Mouse (Mus musculus) mature B cell (primary cell): Measurements from ENCODE around the gene Gm28051.

ENCODE experiments used
- in situ Hi-C: fragments of 300-500 bp; cut with MboI; formaldehyde crosslinking; loops from 2 replicates; pipeline ENCODE4 v1.14.3; 2019

Gm28051 gene

DNA sequence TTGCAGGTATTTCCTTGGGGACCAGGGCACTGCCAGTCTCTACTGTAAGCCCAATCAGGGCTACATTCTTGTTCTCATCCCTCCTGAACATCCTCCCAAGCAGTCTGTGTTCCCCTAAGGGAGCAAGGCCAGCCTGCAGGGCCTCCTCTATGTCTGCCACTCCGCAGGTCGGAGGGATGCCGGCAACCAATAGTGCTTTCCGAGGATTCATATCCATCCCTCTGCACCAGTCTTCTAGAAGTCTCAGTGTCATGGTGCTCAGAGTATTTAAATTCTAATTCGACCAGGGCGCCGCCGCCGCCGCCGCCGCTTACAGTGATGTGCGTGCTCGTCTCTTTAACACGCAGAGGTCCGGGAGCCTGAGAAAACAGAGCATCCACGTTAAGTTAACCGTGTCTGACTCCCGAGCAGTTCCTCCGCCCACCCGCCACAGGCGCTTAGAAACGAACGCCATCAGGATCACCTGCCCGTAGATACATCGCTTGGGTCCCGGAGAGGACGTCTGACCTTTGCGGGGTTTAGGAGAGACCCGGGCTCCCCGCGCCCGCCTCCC lies 14.5 kb downstream of the Gm28051 start:
- in situ Hi-C loops, result loop anchor here (25.0 kb wide), 2 partner anchors 319 to 781 kb away; partner anchors contain the start of gene Atxn3

DNA sequence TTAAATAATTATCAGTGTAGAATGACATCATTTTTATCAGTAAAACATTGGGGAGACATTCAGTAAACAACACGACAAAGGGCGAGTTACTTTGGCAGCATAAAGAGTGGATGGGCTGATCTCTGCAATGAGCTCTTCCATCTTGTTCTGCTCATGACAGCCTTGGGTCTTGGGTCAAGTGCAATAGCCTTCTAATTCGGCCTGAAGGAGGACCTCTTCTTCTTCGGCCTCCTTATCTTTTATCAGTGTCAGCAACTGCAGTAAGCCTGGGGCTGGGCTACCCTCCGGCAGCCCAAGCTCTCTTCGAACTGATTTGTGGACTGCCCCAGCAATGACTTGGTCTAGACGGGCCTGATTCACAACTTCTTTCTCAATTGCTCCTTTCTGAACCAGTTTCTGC lies 15.5 kb downstream of the Gm28051 start:
- in situ Hi-C loops, result loop anchor here (25.0 kb wide), 2 partner anchors 320 to 780 kb away; partner anchors contain the start of gene Atxn3

DNA sequence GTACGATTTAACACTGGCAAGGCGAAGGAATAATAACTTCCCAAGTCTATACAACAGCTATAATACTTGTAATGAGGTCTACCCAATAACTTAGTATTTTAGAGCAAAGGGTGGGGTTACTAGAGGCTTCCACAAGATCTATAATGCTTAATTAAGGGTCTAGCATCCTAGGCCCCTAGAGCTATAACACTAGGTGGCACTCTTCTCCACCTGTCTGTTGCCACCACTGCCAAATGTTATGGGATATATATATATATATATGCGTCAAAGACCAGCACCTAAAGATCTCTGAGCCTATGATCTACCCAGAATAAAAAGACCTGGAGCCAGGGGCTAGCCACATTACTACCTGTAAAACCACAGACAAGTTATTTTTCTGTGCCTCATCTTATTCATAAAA lies 17.3 kb downstream of the Gm28051 start:
- in situ Hi-C loops, result loop anchor here (25.0 kb wide), 2 partner anchors 322 to 778 kb away; partner anchors contain the start of gene Atxn3

DNA sequence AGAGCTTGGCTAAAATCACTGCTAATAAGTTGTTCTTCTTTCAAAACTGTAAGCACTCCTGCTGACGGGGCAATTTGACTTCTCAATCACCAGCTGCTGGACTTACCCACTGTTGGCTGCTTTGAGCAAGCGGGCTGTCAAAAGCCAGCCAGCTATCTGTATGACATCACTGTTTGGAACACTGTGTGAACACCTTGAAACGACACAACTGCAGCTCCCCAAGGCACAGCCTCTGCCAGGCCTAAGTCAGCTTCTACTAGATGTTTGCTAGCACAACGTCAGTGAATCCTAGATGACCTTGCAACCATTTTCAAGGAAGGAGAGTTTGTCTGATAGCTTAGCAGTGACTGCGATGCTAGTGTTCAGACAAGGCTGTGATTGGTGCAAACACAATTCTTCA lies 18.5 kb downstream of the Gm28051 start:
- in situ Hi-C loops, result loop anchor here (25.0 kb wide), 2 partner anchors 323 to 777 kb away; partner anchors contain the start of gene Atxn3

DNA sequence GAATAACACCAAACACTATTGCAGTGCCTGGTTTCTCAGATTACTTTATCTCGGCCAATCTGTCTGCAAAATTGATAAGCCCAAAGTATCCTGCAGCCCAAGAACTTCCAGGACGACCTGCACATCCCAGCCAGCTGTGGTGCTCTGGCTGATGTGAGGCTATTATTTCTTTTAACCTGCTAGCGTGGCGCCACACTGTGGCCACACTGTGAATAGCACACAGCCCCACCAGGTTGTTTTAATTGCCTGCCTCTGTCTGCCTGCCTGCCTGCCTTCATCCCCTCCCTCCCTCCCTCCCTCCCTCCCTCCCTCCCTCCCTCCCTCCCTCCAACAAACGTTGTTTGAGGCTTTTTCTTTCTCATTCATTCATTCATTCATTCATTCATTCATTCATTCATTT lies 24.2 kb downstream of the Gm28051 start:
- in situ Hi-C loops, result loop anchor here (25.0 kb wide), 2 partner anchors 329 to 771 kb away; partner anchors contain the start of gene Atxn3

DNA sequence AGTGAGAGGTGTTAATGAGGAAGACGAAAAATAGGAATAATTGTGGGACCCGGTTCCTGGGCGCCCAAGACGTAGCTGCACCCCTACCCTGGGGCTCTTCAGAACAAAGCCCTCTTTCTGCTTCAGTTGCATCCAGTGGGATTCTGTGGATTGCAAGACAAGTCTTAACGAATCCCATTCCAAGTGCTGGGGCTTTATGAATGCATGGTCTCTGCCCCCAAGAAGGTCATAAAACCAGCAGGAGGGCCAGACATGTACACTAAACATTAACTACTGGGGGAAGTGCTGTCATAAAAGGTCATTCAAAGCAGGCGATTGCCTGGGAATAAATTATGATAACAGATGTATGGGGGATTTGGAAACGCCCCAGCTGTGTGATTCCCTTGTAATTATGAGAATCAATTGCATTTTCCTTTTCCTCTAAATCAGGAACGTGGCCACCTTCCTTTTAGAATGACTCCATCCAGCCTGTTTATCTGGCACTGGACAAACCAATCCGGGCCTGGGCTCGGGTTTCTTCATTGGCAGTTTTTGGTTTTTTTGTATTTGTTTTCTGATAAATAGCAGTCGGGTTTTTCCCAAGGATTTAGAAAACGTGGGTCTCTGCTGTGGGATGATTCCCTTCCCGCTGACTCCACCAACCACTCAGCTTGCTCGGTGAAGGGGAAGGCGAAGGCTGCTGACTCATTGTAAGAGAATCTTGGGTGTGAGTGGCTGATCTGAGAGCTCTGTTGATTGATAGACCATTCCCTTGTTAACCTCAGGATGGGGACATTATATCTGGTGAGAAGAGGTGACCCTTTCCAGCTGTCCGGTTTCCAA lies 26.6 kb downstream of the Gm28051 start:
- in situ Hi-C loops, result loop anchor here (25.0 kb wide), 2 partner anchors 331 to 769 kb away; partner anchors contain the start of gene Atxn3

DNA sequence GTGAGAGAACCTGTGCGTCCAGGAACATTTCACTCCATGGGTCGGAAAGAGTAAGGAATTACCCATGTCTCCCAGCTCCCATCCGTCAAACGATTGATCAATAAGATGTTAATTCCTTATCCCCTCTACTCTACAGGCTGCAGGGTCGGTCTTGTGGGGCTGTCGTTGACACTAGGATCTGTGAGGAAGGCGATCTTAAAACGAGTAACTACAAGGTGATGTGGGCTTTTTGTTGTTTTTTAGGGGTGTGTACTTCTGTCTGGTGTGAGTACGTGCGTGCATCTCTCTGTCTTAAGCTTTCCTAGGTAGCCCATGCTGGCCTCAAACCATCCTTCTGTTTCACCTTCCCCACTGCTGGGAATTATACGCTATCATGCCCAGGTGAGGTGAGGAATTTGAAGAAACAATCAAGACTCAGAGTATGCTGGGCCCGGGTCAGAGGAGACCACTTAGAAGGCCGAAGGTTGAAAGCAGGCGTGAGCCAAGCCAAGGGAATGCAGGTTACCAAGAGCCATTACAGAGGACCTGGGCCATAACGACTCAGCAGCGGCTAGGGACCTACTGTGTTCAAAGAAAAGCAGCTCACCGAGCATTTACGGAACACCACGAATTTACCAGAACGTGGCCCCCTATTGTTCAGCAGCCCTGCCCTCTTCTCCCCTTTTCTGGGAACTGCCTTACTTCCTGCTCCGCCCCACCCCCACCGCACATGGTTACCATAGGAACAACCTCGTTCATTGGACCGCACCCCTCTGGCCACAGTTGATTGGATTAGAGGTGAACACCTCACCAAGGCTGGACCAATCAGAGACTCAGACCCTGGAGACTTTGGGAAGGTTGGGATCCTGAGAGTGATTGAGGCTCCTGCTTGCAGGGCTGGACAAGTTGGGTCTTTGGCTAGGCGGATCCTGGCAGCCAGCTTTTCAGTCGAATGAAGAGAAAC lies 27.4 kb downstream of the Gm28051 start:
- in situ Hi-C loops, result loop anchor here (5.0 to 25.0 kb wide), 3 partner anchors 153 to 768 kb away; partner anchors contain the start of gene Atxn3

DNA sequence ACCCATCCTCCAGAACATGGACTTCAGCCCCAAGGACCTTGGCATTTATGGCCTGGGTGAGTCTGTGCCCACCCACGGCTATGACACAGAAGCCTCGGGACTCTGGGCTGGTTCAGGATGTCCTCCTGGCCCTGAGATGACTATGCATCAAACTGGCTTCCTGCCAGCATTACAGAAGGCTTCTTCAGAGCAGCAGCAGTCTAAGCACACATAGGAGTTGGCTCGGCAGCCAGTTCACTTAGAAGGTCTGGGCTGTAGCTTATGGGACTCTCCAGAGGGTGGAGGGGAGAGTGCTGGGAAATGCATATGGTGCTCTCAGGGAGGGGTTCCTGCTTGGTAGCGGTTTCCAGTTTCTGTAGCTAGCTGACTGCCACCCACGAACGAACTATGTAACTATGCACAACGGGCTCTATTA lies 31.8 kb downstream of the Gm28051 start:
- in situ Hi-C loops, result loop anchor here (5.0 to 25.0 kb wide), 3 partner anchors 148 to 763 kb away; partner anchors contain the start of gene Atxn3

DNA sequence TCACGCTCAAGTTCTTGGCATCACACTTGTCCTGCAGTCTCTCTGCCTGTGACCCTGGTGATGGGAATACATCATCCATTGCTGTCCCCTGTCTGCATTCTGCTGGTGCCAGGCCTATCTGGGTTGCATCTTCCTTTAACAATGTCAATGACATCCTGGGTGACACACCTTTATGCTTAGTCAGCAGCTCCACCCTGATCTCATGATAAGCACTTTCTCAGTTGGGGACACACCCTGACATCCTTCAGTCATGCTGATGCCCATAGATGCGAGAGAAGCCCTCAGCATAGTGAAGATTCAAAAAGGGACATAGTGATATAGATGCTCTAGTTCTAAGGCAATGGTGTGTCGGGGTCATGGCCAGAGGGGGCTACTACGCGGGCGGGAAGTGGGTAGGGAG lies 32.4 kb downstream of the Gm28051 start:
- in situ Hi-C loops, result loop anchor here (5.0 to 25.0 kb wide), 3 partner anchors 148 to 763 kb away; partner anchors contain the start of gene Atxn3

DNA sequence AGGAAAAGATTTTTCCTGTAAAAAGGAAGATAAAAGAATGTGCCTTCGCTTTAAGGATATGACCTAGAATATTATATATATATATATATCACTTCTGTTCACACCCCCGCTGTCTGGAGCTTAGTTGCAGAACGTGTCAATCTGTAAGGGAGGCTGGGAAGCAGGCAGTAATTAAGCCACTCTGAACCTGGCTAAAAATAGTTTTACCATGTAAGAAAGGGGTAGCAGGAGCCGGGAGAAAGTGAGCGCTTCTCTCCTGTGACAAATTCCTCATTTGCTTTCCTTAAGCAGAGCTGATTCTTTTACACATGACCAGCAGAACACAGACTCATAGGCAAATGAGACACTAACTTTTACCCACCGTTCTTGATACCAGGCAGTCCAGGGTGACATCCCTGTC lies 33.7 kb downstream of the Gm28051 start:
- in situ Hi-C loops, result no loop called here

DNA sequence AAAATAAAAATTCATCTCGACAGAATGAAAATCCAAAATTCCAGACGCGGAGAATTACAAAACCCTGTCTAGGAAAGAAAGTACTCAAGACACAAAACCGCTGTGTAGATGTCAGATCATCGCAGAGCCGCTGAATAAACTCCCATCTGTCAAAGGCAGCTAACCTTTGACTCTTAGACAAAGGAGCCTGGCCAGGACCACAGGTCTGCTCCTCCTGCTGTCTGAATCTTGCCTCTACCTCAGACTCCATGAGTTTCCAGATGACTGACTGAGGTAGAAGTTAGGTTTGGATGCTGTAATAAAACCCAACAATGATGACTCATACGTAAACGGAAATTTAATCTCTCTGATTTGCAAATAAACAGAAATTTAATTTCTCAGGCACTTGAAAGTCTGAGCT lies 34.6 kb downstream of the Gm28051 start:
- in situ Hi-C loops, result no loop called here

DNA sequence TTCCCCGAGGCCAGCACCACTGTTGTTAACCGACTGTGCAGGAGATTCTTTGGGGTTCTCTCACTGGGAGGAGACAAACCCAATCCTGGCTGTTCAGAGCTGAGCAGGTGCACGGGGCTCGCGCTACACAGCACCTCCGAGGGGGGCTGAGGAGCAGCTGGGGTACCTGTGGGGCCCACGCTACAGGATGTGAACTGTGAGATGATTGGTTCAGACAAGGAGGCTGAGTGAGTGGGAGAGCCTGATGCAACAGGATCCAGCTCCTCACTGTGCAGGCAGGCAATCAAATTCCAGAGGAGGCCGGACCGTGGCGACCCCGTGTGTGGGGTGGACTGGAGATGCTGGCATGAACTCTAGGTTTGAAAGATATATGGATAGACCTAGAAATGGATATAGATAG lies 35.1 kb downstream of the Gm28051 start:
- in situ Hi-C loops, result no loop called here

DNA sequence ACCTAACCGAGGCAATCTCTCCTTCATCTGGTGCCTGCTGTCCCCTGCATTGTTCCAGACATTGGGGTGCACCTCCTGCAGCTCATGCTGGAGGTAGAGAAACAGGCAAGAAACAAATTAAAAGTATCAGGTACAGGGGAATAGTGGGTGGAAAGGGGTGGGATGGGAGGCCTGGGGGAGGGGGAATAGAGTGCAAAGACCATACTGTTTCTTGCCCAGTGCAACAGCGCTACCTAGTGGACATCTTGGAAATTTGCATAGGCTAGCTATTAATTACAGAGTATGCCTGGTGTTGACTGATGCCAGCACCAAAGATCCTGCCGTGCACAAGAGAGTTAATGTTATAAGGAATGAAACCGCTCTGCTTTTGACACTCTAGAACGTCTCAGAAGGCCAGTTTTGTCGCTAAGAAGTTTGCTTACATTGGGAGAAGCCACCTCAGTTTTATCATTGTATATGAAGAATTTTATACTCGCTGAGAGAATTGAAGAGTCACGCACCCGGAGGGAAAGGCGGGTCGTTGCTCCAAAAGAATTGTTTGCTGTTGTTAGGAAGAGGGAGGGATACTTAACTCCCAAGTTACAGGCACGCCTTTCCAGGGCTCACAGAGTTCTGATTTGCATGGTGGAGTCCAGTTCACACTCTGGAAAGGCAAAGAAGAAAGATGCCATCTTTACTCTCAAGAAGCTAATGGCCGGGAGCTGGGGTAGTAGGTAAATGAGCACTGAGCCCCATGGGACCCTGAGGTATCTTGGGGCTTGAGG lies 37.8 kb downstream of the Gm28051 start:
- in situ Hi-C loops, result no loop called here

DNA sequence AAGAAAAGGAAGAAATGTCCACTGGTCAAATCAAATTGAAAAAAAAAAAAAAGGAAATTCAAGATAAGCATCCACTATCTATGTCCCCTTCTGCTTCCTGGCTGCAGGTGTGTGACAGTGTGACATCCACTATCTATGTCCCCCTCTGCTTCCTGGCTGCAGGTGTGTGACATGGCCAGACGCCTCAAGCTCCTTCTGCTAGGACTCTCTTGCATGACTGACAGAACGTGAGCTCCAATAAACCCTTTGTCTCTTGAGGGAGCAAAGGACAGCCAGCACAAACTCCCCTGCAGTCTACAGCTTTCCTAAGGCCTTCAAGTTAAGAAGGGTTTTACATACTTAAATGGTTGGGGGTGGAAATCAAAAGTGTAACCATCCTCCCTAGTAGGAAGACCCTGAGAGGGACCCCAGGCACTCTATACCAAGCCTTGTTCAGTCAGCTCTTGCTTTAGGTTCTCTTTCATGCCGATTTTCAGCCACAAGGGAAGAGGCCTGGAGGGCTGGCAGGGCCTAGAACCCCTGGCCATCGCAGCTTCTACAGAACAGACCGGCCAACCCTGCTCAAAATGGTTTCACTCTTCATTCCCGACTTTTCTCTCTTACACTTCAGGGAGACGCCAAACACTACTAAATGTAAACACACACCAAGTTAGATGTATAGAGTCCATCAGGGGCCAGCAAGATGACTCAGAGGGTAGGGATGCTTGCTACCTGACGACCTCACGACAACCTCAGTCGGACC lies 42.7 kb downstream of the Gm28051 start:
- in situ Hi-C loops, result no loop called here

DNA sequence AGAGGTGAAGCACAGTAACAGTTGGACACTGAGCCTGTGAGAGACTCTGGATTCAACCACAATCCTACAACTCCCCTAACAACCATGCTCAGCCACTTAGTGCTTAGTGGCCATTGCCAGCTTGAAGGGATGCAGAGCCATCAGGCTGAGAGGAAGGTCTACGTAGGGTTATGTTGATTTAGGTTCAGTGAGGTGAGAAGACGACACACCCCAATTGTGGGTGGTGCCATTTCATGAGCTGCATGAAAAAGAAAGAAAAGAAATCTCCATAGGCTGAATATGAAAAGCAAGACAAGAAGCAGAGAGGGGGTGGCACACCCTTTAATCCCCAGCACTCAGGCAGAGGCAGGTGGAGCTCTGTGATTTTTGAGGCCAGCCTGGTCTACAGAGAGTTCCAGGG lies 43.4 kb downstream of the Gm28051 start:
- in situ Hi-C loops, result no loop called here

DNA sequence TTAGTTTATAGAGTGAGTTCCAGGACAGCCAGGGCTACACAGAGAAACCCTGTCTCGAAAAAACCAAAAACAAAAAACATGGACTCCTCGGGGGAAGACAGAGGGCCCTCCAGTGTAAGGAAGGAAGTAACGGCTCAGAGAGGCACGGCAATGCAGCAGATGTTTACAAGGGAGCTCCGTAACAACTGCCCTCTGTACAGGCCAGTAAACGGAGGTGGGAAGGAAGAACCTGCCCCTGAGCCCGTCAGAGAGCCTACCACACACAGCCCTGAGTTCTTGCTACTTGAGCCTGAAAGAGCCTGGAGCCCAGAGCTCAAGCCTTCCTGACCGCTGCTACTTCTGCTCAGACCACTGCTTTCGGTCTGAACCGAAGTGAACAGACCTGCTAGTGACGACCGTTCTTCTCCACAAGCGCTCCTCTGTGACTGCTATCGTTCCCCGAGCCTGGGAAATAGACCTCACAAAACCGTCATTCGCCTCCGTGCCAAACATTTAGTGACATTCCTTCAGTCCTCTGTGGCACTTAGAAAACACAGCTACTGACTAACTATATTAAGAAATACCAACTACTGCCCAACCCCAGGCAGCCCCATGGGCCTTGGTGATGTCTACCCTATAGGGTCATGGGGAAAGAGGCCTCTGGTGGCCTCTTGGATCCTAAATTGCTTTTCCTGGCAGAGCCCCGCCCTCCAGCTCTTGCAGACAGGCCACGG lies 44.3 kb downstream of the Gm28051 start:
- in situ Hi-C loops, result no loop called here

DNA sequence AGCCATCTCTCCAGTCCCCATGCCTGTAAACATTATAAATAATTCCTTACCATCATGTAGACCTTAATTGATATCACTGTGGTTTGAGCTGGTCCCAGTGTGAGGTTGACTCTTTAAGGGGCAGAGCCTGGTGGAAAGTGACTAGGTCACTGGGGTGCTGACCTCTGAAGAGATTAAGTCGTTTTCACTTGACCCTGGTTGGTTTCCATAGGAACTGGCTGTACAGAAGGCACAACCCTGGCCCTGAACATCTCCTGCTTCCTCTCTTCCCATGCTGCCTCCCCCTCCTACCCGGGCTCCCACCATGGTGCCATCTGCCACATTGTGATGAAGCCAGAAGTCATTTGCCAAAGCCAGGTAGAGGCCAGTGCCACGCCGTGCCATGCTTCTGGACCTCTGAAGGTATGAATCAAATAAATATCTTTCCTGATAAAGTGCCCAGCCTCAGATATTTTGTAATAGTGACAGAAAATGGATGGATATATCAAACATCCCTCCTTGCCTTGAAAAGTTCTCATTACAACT lies 46.7 kb downstream of the Gm28051 start:
- in situ Hi-C loops, result no loop called here

DNA sequence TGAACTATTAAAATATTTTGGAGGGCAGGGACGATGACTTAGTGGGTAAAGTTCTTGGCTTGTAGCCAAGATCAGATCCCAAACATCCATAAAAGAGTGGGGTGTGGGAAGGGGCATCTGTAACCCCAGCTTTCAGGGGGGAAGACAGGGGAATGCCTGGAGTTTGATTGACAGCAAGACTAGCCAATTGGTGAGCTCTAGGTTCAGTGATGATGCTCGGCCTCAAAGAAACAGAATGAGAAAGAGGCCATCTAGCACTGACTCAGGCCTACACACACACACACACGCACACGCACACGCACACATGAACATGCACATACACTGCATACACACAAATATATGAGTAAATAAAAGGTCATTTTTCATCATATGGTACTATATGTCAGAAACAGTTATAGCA lies 47.7 kb downstream of the Gm28051 start:
- in situ Hi-C loops, result no loop called here

DNA sequence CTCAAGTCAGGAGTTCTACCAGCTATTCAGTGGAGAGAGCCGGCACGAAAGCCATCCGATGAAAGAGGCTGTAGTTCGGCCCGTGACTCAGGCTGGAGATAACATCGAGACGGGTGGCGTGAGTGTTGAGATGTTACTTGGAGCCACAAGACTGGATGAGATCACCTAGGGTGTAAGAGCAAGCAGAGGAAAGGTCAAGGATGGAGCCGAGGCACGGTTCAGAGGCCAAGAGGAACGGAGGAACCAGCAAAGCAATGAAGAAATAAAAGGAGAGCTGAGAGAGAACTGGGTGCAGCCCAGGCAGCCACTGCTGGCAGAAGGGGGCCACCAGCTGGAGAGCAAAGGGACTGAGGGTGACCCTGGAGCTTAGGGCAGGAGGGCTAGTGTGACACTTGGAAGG lies 49.3 kb downstream of the Gm28051 start:
- in situ Hi-C loops, result no loop called here
